Mouse (Mus musculus): ENCODE results near the gene Xpot.

- TF ChIP-seq POLR2A (IDR thresholded peaks at IDR 0.05; ENCODE audit: low read depth, low read length), result no peak
- no peak for TF ChIP-seq CTCF (IDR thresholded peaks at IDR 0.05; ENCODE audit: extremely low read depth, insufficient read length, insufficient replicate concordance, low read depth, low read length)
Measured at GRCm38 (mm10) chr10:121663599-121663998, 37.5 kb upstream of the Xpot start.
